In genomic region chr19:32148710-32149109, GRCm38 (mm10) we compare ENCODE assay signal across 21 mouse cellular contexts. TPM values are rescaled to one million over a fixed set of nuclear protein-coding genes. Genes with fewer than 3 reads are reported as not detected.
A peak's percentile ranks its signal among the peaks of the same experiment; 100 is the strongest.
DNase-seq lines count a peak whose midpoint lies in the region; ATAC-seq and TF ChIP-seq lines count a peak whose summit lies in the region.
"Had no signal": no experiment of that assay in that cellular context is flagged by ENCODE, and none has a peak within 500 bp of the region (broad histone marks: within the 10 kb centered on the region; RNA-seq: fewer than 3 reads in every experiment).

No protein-coding gene starts in this region.

- TF ChIP-seq CTCF in G1E (IDR thresholded peaks at IDR 0.05; ENCODE audit: low read depth, low read length), result no peak
- TF ChIP-seq CTCF in hindbrain, postnatal 0 days (IDR thresholded peaks at IDR 0.05; ENCODE audit: low read depth), result no peak

- no peak overlapping the region for H3K4me2 ChIP-seq in hindbrain, postnatal 0 days (ENCODE audit: low read depth, low read length)
- H3K4me2 ChIP-seq: embryonic facial prominence, embryonic 12.5 days; forebrain, embryonic 15.5 days; heart, embryonic 12.5 days; hindbrain, embryonic 12.5 days; intestine, embryonic 15.5 days had no signal

- DNase-seq in 416B (ENCODE audit: low read depth) (peak; percentile 91), G1E (ENCODE audit: low spot score) (peak; percentile 13)
- no peak for DNase-seq in cerebellum, adult 11-12 months
- no peak for DNase-seq in left cerebral cortex, adult 8-10 months (ENCODE audit: low spot score in 2 of 2)
- no peak for DNase-seq in lung, postnatal 4 days
- DNase-seq in hindbrain, postnatal 0 days (ENCODE audit: low spot score), result no peak
- DNase-seq: adrenal gland, postnatal 25 days; cerebellum, adult 2 months; cerebellum, postnatal 10 days; gastrocnemius, postnatal 10 days; heart, postnatal 36 days; kidney, adult 2 months had no signal

- no peaks in the 10 kb centered on the region for H3K9me3 ChIP-seq in G1E (replicated peaks)
- no peaks in the 10 kb centered on the region for H3K9me3 ChIP-seq in hindbrain, postnatal 0 days (ENCODE audit: low read length)
- H3K9me3 ChIP-seq: embryonic facial prominence, embryonic 12.5 days; forebrain, embryonic 15.5 days; heart, embryonic 12.5 days; hindbrain, embryonic 12.5 days; intestine, embryonic 15.5 days had no signal

- no peak overlapping the region; the same call in 1 of the 2 replicates for H3K4me3 ChIP-seq in G1E (ENCODE audit: low read depth, low read length)
- H3K4me3 ChIP-seq in hindbrain, postnatal 0 days (ENCODE audit: low read length), result no peak overlapping the region
- H3K4me3 ChIP-seq: embryonic facial prominence, embryonic 12.5 days; forebrain, embryonic 15.5 days; heart, embryonic 12.5 days; hindbrain, embryonic 12.5 days; intestine, embryonic 15.5 days had no signal

- peaks cover 38% of the 10 kb centered on the region for H3K4me1 ChIP-seq in G1E (ENCODE audit: insufficient read depth, low read depth, low read length)
- H3K4me1 ChIP-seq in hindbrain, postnatal 0 days (ENCODE audit: insufficient read depth, low read length), result no peaks in the 10 kb centered on the region
- H3K4me1 ChIP-seq: embryonic facial prominence, embryonic 12.5 days; forebrain, embryonic 15.5 days; heart, embryonic 12.5 days; hindbrain, embryonic 12.5 days; intestine, embryonic 15.5 days had no signal

- no peaks in the 10 kb centered on the region for H3K27me3 ChIP-seq in G1E (ENCODE audit: insufficient read depth, low read length)
- H3K27me3 ChIP-seq in hindbrain, postnatal 0 days (ENCODE audit: insufficient read depth, low read length), result no peaks in the 10 kb centered on the region
- H3K27me3 ChIP-seq: CH12.LX; embryonic facial prominence, embryonic 12.5 days; forebrain, embryonic 15.5 days; heart, embryonic 12.5 days; hindbrain, embryonic 12.5 days; intestine, embryonic 15.5 days had no signal

- WGBS in hindbrain, postnatal 0 days, result 92% methylated on average over 5 of the region's 5 CpGs

- peak; percentile 45 for ATAC-seq in G1E (ENCODE audit: extremely low read depth, insufficient number of reproducible peaks, low FRiP score, poor library complexity, severe bottlenecking)
- peak; percentile 38; the same call in 1 of the 2 replicates for ATAC-seq in common myeloid progenitor, adult 5-6 weeks (replicated peaks; ENCODE audit: low read depth, poor library complexity, severe bottlenecking)
- ATAC-seq in megakaryocyte, adult 5-6 weeks (ENCODE audit: poor library complexity, severe bottlenecking), result peak; percentile 49
- no peak for ATAC-seq in hindbrain, postnatal 0 days
- ATAC-seq: forebrain, embryonic 15.5 days; hindbrain, embryonic 16.5 days; intestine, embryonic 15.5 days had no signal

- H3K36me3 ChIP-seq in G1E (replicated peaks), result peaks cover 65% of the 10 kb centered on the region
- no peaks in the 10 kb centered on the region for H3K36me3 ChIP-seq in hindbrain, postnatal 0 days (ENCODE audit: insufficient read depth, low read length)
- H3K36me3 ChIP-seq: embryonic facial prominence, embryonic 12.5 days; forebrain, embryonic 15.5 days; hindbrain, embryonic 12.5 days; intestine, embryonic 15.5 days had no signal

- no peak overlapping the region for H3K27ac ChIP-seq in hindbrain, postnatal 0 days
- H3K27ac ChIP-seq: embryonic facial prominence, embryonic 12.5 days; forebrain, embryonic 15.5 days; hindbrain, embryonic 12.5 days; intestine, embryonic 15.5 days had no signal

- no peak overlapping the region for H3K9ac ChIP-seq in hindbrain, postnatal 0 days (replicated peaks; ENCODE audit: low read length)
- H3K9ac ChIP-seq: embryonic facial prominence, embryonic 12.5 days; forebrain, embryonic 15.5 days; heart, embryonic 12.5 days; hindbrain, embryonic 12.5 days; intestine, embryonic 15.5 days had no signal

RNA-seq across cellular contexts. Expression of gene Asah2, which starts 40.7 kb away (rescaled TPM):
- total RNA-seq in G1E (2014; fragmentation: Nextera tagmentation) (0.83 and 3.8 TPM in 2 replicates), G1E (2017) (0.93 and 1.5 TPM in 2 replicates)
- polyA plus RNA-seq in G1E (2012), result 0.04 and 0.07 TPM in 2 replicates
- total RNA-seq in common myeloid progenitor, adult 5-6 weeks (2017), result 9.7 and 10.8 TPM in 2 replicates
- 1.6 TPM in 2 replicates for total RNA-seq in megakaryocyte, adult 5-6 weeks (2015)
- total RNA-seq in megakaryocyte, adult 5-6 weeks (2017), result 2.5 and 3.2 TPM in 2 replicates
- 10 to 100 TPM; 14.8 to 17.8 (median 16.3) TPM for total RNA-seq in left cerebral cortex, adult 8-10 months (2022)
- total RNA-seq in hindbrain, postnatal 0 days (2014; rRNA removed), result 3.9 and 15.8 TPM in 2 replicates
- polyA plus RNA-seq in hindbrain, postnatal 0 days (2015; fragmentation: Nextera tagmentation; extraction: Ambion mirVana), result 0.82 and 0.85 TPM in 2 replicates

Comparison
In these comparisons a context has a peak if more than half of its experiments do, and no peak if none do; other contexts are left out.
1. DNase-seq: peak in 416B (single experiment) and G1E (single experiment); none in cerebellum, adult 11-12 months (single experiment), left cerebral cortex, adult 8-10 months (0 of 2), lung, postnatal 4 days (0 of 2) and hindbrain, postnatal 0 days (single experiment).